Mouse (Mus musculus): ENCODE measurements around the gene Napepld. TPM values are rescaled to one million over a fixed set of nuclear protein-coding genes. Genes with fewer than 3 reads are reported as not detected.
A peak's percentile ranks its signal among the peaks of the same experiment; 100 is the strongest.

Napepld gene
- total RNA-seq, 2 experiments from 2014 or later = 0.62 to 2.1 TPM

DNA sequence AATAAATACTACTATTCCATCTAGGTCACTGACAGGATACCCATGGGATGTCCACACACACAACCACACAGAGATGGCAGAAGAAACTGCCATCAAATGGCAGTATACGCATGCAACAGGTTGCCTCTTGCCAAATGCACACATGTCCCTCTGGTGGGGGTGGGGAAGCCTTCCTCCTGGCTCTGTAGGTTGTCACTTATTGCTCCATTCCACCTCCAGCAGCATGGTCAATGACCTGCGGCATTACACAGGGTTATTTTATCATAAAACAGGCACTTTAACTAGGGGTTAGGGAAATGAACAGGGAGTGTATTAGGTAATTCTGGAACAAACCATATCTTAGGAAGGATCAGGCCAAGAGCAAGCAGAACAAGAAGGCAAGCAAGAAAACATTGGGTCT is 31.9 kb downstream of the Napepld start:
- ATAC-seq (ENCODE audit: poor library complexity, severe bottlenecking) = no peak

DNA sequence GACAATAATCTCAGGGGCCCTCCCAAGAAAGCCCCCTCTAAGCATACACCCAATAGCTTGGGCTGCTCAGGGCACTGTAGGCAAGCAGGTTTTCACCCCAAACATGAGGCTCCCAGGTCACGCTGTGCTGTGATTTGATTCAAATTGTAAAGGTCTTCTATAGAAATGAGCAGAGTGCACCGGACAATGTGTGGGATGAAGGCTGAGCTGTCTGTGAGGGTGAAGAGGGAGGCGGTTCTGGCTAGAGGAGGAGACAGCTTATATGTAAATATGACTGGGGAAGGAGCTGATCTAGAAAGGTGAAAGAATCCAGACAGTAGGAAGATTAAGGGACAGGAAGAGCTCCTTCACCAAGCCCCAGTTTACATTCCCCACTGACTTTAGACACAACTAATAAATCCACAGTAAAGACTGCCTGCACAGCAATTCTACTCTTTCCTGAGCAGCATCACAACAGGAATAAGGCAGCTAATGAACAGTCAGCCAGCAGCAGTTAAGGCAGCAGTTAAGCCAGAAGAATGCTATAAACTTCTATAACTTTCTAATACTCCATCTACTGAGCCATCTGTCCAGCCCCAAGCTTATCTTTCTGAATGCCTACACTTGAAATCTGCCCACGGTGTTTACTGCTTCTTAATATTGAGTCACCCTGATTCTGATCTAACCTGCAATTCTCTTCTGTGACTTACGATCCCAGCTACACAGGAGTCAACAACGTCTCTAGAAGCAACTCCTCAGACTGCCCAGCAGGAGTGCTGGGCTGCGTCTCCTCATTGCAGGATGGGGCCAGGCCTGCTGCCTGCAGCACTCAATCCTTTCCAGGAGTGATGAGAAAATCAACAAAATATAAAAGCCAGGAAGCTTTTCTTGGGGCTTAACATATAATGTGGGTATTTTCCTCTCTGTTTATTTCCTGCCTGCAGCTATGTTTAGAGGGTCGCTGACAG is 33.7 kb downstream of the Napepld start:
- no peak for ATAC-seq (ENCODE audit: poor library complexity, severe bottlenecking)

DNA sequence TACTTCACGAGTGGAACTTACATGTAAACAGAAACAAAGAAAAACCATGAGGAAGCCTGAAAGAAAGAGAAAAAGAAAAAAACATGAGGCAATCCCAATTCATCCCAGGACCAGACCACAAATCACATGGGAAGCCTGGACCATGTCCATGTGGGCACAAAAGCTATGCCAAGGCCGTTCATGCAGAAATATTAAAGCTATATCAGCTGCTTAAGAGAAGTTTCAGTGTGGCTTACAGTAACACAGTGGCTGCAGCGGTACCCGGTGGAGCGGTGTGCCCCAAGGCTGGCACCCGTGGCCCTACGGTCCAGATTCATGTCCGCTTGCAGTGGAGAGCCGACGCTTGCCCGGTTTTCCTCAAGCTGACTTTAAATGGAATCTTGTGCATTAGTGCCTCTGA is 38.1 kb downstream of the Napepld start:
- ATAC-seq (ENCODE audit: poor library complexity, severe bottlenecking) = no peak

DNA sequence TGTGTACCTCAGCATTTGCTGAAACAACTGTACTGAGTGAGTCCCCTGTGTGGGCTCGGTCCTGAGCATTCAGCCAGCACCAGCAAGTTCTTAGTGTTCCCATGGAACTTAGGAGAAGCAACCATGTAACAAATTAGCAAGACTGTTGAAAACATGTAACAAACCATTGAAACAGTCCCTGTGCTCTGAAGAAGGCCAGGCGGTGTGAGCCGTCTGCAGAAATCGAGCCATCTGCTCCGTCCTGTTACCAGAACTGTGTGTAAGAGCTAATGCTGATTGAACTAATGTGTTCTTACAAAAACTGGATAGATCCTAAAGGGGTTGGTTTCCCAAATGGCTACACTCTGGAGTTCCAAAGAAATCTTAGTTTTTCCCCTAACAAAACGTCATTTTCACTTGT is 40.3 kb downstream of the Napepld start:
- no peak for ATAC-seq (ENCODE audit: poor library complexity, severe bottlenecking)

DNA sequence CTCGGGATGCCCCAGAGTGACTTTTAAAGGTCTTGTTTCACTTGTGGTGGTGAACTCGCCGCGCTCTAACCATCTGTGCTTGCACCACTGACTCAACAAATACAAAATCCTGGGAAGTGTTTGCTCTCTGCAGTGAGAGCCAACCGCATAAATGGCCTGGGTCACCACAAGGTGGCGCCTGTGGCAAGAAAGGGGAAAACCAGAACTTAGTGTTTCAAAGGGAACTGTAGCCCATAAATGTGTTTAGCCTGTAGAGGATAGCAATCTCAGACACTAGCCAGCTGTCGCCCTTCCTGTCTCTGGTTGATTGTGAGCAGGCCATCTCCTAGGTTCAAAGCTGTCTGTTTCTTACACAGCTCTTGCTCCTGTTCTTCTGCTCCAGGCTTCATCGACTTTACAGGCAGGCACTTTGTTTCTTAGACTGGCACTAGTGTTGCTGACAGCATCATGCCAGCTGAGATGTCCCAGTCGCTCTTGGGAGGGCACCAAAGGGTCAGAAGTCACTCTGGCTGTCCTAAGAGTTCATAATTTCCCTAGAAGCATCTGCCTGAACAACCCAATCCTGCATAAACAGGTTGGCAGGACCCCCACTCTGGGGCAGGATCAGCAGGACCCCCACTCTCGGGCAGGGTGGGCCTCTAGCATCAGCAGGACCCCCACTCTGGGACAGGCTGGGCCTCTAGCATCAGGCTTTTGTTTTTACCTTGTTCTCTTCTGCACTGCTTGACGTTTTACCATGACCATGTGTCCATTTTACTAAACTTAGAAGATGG is 42.4 kb downstream of the Napepld start:
- ATAC-seq (ENCODE audit: poor library complexity, severe bottlenecking) = peak; percentile 94

DNA sequence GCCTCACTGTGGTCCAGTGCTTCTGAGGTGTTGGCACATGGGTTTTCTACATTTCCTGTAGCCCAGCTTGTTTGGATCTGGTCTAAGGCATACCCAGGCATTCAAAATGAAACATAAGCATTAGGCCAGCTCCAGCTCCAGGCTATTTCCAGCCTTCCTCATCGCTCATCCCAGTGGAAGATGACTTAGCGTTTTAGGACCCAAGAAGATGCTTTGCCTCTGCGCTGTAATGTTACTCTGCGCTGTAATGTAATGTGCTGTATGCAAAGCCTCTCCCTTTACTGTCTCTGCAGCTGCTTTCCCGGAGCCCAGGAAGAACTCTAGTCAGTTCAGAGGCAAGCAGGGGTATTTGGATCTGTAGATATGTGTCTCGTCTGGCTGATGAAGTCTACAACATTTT is 43.2 kb downstream of the Napepld start:
- no peak for ATAC-seq (ENCODE audit: poor library complexity, severe bottlenecking)

DNA sequence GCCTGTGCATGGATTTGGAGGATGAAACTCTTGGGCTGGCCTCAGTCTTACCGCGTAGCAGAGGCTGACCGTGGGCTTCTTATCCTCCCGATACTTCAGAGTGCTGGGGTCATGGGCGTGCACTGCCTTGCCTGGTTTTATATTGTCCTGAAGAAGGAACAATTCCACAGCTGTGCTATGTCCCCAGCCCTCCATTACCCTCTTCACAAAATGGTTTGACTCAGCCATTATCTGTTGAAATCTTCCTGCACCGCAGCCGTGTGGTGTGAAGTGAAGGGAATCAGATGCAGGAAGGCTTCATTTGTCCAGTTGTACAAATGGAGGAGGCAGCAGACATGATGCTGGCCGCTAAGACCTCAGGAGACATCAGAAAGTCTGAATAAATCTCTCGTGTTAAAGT is 44.3 kb downstream of the Napepld start:
- ATAC-seq (ENCODE audit: poor library complexity, severe bottlenecking) = no peak

DNA sequence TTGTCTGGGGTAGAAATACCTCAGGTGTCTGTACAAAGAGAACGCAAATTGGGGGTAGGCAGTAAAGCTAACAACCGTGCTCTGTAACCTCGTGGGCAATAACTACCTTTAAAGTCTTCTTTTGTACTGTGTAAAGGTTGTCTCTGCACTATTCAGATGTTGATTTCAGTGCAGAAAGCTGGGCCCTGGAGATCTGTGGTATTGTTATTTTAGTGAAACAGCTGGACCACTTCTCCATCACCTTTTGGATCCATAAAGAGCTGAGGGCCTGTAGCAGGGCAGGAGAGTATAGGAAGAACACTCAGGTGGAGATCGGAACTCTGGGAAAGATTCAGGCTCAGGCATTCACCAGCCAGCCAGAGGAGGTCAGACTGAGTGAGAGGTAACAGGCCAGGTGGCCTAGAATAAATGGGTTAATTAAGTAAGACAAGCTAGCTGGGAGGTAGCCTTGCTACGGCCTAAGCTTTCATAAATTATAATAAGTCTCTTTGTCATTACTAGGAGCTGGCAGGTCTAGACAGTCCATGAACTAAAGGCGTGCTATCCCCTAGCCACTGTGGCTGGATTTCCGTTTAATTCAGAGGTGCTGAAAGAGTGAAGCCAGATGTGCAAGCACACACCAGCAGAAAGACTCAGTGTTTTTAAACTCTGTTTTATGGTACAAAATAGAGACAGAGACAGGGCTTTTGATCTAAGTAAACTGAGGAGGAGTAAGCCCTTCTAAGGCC is 49.1 kb downstream of the Napepld start:
- ATAC-seq (ENCODE audit: poor library complexity, severe bottlenecking) = no peak

DNA sequence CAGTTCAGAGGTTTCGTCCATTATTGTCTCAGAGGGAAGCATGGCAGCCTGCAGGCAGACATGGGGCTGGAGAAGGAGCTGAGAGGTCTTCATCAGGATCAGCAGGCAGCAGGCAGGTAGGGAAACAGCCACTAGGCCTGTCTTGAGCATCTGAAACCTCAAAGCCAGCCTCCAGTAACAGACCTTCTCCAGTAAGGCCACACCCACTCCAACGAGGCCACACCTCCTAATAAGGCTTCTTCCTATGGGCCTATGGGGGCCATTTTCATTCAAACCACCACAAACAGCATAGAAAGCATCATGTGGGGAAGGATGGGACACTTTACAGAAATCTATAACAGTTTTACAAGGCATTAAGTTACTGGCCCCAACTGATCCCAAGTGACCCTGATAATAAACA is 50.5 kb downstream of the Napepld start:
- no peak for ATAC-seq (ENCODE audit: poor library complexity, severe bottlenecking)

DNA sequence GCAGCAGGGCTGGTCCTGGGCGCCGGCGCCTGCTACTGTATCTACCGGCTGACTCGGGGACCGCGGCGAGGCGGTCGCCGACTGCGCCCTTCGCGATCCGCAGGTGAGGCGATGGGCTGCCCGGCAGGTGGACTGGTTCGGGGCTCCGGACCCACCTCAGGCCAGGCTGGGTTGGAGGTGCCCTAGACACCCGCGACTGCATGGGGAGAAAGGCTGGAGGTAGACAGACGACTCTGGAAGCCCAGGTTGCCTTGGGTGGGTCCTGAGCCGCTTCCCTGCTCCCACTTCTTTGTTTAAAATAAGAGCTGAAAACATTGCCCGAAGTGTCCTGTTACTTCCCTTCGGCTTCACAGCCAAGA is 55.1 kb downstream of the Napepld start:
- ATAC-seq (ENCODE audit: poor library complexity, severe bottlenecking) = no peak

DNA sequence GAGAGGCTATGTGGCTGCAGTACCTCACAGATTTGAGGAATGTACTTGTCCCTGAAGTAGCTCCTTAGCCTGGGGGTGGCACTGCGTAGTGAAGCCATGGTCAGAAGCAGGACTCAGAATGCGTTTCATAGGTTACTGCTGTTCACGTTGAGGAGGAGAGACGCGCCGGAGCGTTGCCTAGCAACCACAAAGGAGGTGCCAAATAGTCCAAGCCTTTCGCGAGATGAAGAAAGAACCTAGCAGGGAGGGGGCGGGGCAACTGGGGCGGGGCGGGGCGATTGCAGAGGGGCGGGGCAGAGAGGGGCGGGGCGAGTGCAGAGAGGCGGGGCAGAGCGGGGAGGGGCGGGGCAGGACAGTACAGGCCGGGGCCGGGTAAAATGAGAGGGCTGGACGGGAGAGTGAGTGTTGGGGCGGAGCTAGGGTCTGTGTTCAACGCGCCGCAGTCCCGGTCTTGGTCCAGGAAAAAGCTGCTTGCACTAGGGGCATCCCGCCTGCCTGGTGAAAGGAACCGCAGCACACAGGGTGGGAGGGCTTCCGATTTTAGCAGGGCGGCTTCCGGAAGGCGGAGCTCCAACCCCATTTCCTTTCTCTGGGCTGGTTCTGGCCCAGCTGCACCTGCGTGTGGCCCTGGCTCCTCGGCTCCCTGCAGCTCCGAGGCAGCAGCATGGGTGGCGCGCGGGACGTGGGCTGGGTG is 55.6 kb downstream of the Napepld start, which contains the start of the genes Fbxl13 and Armc10:
Fbxl13 (minus strand) TSS at position 196 of the 694 bp plus-strand sequence.
Armc10 (plus strand) TSS at position 375 of the 694 bp plus-strand sequence.
- ATAC-seq (ENCODE audit: poor library complexity, severe bottlenecking) = peak; percentile 89

DNA sequence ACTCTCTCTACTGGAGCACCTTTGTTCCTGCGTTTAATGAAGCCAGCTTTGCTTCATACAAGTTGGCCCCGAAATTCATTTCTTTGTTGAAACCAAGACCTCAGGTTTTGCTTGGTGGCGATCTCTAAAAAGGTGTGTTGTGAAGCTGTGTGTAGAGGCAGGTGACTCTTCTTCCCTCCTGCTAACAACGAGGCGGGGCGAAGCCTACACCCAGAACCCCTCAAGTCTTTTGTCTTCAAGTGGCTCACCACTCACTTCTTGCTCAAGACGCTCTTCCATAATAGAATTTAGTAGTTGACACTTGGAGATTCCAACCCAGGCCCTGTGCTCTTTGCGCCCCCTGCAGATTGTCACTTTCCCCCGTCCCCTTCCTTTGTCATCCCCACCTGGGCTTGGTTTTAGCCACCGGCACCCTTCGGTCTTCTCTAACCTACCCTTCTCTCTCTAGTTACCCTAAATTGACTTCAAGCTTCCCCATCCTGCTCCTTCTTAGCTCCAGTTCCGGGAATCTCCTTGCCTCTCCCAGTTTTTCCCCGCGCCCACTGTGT is 56.2 kb downstream of the Napepld start:
- 0 out of 2 replicates have a peak, but pooled peaks have one; percentile 2 for ATAC-seq (ENCODE audit: poor library complexity, severe bottlenecking)

DNA sequence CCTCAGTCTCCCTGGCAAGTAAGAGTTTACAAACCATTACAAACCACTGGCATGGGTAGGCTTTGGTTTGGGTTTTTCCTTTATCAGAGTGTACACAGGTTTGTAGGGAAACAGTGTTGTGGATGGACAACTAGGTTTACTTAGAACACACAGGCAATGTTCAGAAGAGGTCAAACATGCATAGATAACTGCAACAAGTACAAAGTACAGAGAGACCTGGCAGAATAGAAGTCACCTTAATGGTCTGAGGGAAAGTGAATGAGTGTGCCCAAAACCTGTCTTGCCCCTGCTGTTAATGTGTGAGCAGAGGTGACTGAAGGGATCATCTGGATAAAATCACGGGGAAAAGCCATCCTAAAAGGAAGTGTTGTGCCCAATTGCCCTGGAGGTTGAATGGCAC is 57.6 kb downstream of the Napepld start:
- ATAC-seq (ENCODE audit: poor library complexity, severe bottlenecking) = no peak

DNA sequence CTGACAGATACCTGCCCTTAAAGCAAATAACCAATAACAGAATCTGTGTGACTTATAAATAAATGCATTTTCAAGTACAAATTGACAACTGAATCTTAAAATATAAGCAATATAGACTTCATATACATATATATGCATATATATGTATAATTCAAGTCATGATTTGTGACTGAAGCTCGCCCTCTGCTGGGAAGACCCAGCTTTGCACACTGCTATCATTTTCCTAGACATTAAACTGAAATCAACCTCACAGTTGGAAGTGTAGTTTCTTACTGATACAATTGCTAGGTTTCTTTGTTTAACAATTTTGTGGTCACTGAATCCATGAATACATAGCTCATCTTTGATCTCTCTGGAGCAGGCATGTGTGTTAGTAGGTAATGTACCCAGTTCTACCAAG is 60.2 kb downstream of the Napepld start:
- ATAC-seq (ENCODE audit: poor library complexity, severe bottlenecking) = 0 out of 2 replicates have a peak, but pooled peaks have one; percentile 31

DNA sequence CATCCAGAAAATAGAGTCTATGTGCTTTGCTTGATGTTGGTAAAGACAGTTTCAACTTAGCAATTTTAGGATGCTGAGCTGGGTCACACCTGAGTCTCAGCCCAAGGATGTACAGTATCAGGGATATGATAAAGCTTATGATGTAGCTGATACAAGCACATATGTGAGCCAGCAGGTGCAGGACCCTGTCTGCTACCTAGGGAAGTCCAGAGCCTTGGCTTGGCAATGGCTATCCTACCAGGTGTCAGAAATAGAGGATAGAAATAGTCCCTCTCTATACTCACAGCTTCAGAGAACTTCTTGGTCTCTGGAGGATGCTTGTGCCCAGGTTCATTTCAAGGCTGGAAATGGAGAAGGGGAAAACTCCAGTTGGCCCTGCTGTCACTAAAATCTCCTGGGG is 75.3 kb downstream of the Napepld start:
- ATAC-seq (ENCODE audit: poor library complexity, severe bottlenecking) = no peak

DNA sequence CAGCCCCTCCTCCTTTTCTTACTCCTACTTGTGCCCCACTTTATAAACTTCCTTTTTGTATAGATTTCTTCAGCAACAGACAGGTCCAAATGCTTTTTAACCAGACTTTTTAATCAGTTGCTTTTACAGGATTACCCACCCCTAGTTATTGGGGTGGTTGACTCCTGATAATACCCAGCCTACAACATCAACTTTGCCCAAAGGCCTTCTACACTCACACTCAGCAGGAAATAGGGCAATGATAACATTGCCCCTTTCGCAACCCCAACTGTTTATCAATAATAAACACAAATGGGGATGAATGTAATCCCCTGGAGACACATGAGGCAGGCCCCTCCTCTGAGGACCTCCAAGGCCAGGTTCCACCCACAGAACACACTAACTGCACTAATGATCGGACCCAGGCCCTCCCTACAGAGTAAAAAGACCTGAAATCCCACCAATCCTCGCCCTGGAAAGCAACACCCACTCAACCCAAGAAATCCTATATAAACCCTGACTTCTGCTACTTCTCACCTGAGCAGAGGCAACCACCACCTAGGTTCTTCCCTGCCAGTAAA is 84.7 kb downstream of the Napepld start:
- no peak for ATAC-seq (ENCODE audit: poor library complexity, severe bottlenecking)

DNA sequence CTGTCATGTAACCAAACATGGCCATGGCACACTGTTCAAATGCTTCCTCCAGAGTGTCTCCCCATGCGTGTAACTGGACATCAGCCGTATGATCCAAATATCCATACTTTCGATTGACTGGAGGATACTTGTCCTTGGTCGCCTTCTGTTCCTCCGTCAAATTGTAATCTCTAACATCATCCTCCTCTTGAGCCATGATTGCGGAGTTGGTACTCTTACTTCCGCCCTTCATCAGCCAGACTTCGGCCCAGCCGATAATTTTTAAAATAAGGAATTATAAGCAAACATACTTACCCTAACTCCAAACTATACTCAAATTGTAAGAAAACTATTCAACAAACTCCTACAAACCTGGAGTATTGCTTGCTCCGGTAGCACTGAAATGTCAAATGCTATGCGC is 86.9 kb downstream of the Napepld start:
- ATAC-seq (ENCODE audit: poor library complexity, severe bottlenecking) = peak; percentile 63

Measured in megakaryocyte, adult 5-6 weeks (primary cell).